Mouse (Mus musculus) small intestine, adult 2 months (tissue): ENCODE data around the gene Lrp2.

Experiments used
- CTCF ChIP-seq: fragments of 200-500 bp; IDR thresholded peaks from 2 replicates; pipeline ENCODE4 v1.5.1; 2012; ENCODE audit warnings: low read depth, mild to moderate bottlenecking, control low read depth, inconsistent platforms, low read length, moderate library complexity, mixed read lengths; ENCODE audit not compliant: insufficient replicate concordance, insufficient read length; ENCODE audit errors: extremely low read depth
- POLR2A ChIP-seq: fragments of 200-500 bp; IDR thresholded peaks from 2 replicates; pipeline ENCODE4 v1.6.1; 2012; ENCODE audit warnings: low read depth, mild to moderate bottlenecking, control low read depth, inconsistent platforms, low read length, moderate library complexity

DNA sequence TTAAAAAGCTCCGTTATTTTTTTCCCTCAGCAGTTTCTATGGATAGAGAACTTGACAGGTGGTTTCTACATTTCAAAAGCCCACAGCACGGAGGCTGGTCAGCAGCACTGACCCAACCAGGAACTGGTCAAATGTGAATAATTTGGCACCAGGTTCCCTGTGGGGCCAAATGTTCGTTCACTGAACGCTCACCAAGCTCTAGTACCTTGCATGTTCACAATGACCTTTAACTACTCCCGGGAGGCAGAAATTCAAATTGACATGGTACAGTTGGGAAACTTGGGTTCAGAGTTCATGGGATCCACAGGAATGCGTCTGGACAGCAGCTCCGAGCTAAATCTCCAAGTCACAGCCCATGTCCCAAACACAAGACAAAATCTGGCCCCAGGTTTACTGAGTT, 19.6 kb downstream of the Lrp2 start:
- TF ChIP-seq POLR2A (no peak), CTCF (no peak)
